Mouse (Mus musculus) heart, embryonic 10.5 days (tissue): ENCODE measurements around the gene Rassf3. TPM values are rescaled to one million over a fixed set of nuclear protein-coding genes. Genes with fewer than 3 reads are reported as not detected.

ENCODE experiments used
- DNase-seq: peaks from one replicate; pipeline ENCODE4 v3.0.0-alpha.2; 2017; ENCODE audit warnings: low spot score
- H3K27ac ChIP-seq: fragments of 300-500 bp; sonication (generic); 2 replicates; pipeline ENCODE4 v1.5.1; 2016; ENCODE audit warnings: mild to moderate bottlenecking
- H3K27me3 ChIP-seq: fragments of 300-500 bp; sonication (generic); 2 replicates; pipeline ENCODE4 v1.6.1; 2016; ENCODE audit warnings: mild to moderate bottlenecking; ENCODE audit not compliant: poor library complexity, insufficient read depth, severe bottlenecking
- H3K36me3 ChIP-seq: fragments of 300-500 bp; sonication (generic); 2 replicates; pipeline ENCODE4 v1.6.1; 2016; ENCODE audit warnings: mild to moderate bottlenecking, moderate library complexity
- H3K4me1 ChIP-seq: fragments of 300-500 bp; sonication (generic); 2 replicates; pipeline ENCODE4 v1.6.1; 2016; ENCODE audit warnings: mild to moderate bottlenecking
- H3K4me3 ChIP-seq: fragments of 300-500 bp; sonication (generic); 2 replicates; pipeline ENCODE4 v1.5.1; 2016; ENCODE audit warnings: mild to moderate bottlenecking, moderate library complexity
- H3K9me3 ChIP-seq: fragments of 300-500 bp; sonication (generic); 2 replicates; pipeline ENCODE4 v1.6.1; 2016; ENCODE audit warnings: mild to moderate bottlenecking, moderate library complexity
- WGBS: fragments of 180-500 bp; shearing (Covaris S2); methylation state at CpG from one replicate; pipeline ENCODE4 v1.1.7; 2016; 5-methylcytosine and 5-hydroxymethylcytosine counted together
- polyA plus RNA-seq: library from polyadenylated mRNA; unstranded; fragments of >200 nt; fragmentation: Nextera tagmentation; extraction: Ambion mirVana; gene quantifications from 2 replicates; pipeline ENCODE4 v1.2.1, GENCODE M21; 2016

Gene Rassf3
- polyA plus RNA-seq, 1 experiment from 2014 or later = 21.1 TPM

GRCm38 (mm10) chr10:121370777-121371176, 105.4 kb downstream of the Rassf3 start:
- H3K4me3 ChIP-seq = no peak overlapping the region
- no peaks in the 10 kb centered on the region for H3K9me3 ChIP-seq
- H3K4me1 ChIP-seq = peaks cover 21% of the 10 kb centered on the region
- H3K36me3 ChIP-seq = peaks cover 58% of the 10 kb centered on the region
- DNase-seq = no peak
- WGBS = 87% methylated on average over 6 of the region's 6 CpGs
- no peak overlapping the region for H3K27ac ChIP-seq
- no peaks in the 10 kb centered on the region for H3K27me3 ChIP-seq

- Histone ChIP-seq H3K27ac (no peak overlapping the region), H3K9me3 (no peaks in the 10 kb centered on the region), H3K4me1 (peaks cover 18% of the 10 kb centered on the region), H3K36me3 (peaks cover 40% of the 10 kb centered on the region), H3K4me3 (no peak overlapping the region), H3K27me3 (no peaks in the 10 kb centered on the region)
- no peak for DNase-seq
- WGBS = 88% methylated on average over 18 of the region's 18 CpGs
These were observed 107.2 kb downstream of the Rassf3 start for GRCm38 (mm10) chr10:121368783-121369465.

- Histone ChIP-seq H3K4me3 (no peak overlapping the region), H3K36me3 (peaks cover 31% of the 10 kb centered on the region), H3K9me3 (no peaks in the 10 kb centered on the region), H3K4me1 (peaks cover 18% of the 10 kb centered on the region), H3K27ac (no peak overlapping the region), H3K27me3 (no peaks in the 10 kb centered on the region)
- DNase-seq = no peak
- WGBS = 92% methylated on average over 9 of the region's 9 CpGs
These were observed 108.4 kb downstream of the Rassf3 start for GRCm38 (mm10) chr10:121367780-121368179.

- Histone ChIP-seq H3K4me1 (peaks cover 18% of the 10 kb centered on the region), H3K27me3 (no peaks in the 10 kb centered on the region), H3K4me3 (no peak overlapping the region), H3K9me3 (no peaks in the 10 kb centered on the region), H3K36me3 (peaks cover 31% of the 10 kb centered on the region), H3K27ac (no peak overlapping the region)
- 82% methylated on average over 13 of the region's 13 CpGs for WGBS
- no peak for DNase-seq
These were observed 108.9 kb downstream of the Rassf3 start for GRCm38 (mm10) chr10:121367271-121367670.

- H3K9me3 ChIP-seq = no peaks in the 10 kb centered on the region
- H3K27me3 ChIP-seq = no peaks in the 10 kb centered on the region
- peaks cover 18% of the 10 kb centered on the region for H3K4me1 ChIP-seq
- peaks cover 20% of the 10 kb centered on the region for H3K36me3 ChIP-seq
- peak overlapping the region; percentile 94 for H3K4me3 ChIP-seq
- 12% methylated on average over 9 of the region's 9 CpGs for WGBS
- no peak overlapping the region for H3K27ac ChIP-seq
- DNase-seq = no peak
These were observed 110.3 kb downstream of the Rassf3 start for GRCm38 (mm10) chr10:121365781-121366272.

GRCm38 (mm10) chr10:121364801-121365564, 111.2 kb downstream of the Rassf3 start, which contains the start of gene Gns:
Gns (plus strand) TSS chr10:121365090.
- peaks cover 11% of the 10 kb centered on the region for H3K36me3 ChIP-seq
- H3K27ac ChIP-seq = peak within 1 kb of the TSS; percentile 91
- H3K4me1 ChIP-seq = peaks cover 18% of the 10 kb centered on the region
- H3K9me3 ChIP-seq = no peaks in the 10 kb centered on the region
- H3K27me3 ChIP-seq = no peaks in the 10 kb centered on the region
- DNase-seq = peak; percentile 97
- H3K4me3 ChIP-seq = peak within 1 kb of the TSS; percentile 94
- WGBS = under 1% methylated on average over 72 of the region's 72 CpGs

GRCm38 (mm10) chr10:121364306-121364705, 111.8 kb downstream of the Rassf3 start:
- Histone ChIP-seq H3K4me1 (peaks cover 18% of the 10 kb centered on the region), H3K27ac (peak overlapping the region; percentile 91), H3K36me3 (peaks cover 6% of the 10 kb centered on the region), H3K27me3 (no peaks in the 10 kb centered on the region), H3K9me3 (no peaks in the 10 kb centered on the region), H3K4me3 (peak overlapping the region; percentile 94)
- DNase-seq = peak; percentile 46
- WGBS = 28% methylated on average over 15 of the region's 15 CpGs

- Histone ChIP-seq H3K4me3 (no peak overlapping the region), H3K27ac (no peak overlapping the region), H3K27me3 (0 out of 2 replicates have a peak, but pooled peaks cover 4% of the 10 kb centered on the region), H3K36me3 (peaks cover 6% of the 10 kb centered on the region), H3K4me1 (peaks cover 18% of the 10 kb centered on the region), H3K9me3 (no peaks in the 10 kb centered on the region)
- 76% methylated on average over 8 of the region's 8 CpGs for WGBS
- peak; percentile 52 for DNase-seq
These were observed 112.9 kb downstream of the Rassf3 start for GRCm38 (mm10) chr10:121363201-121363600.

GRCm38 (mm10) chr10:121360358-121360757, 115.8 kb downstream of the Rassf3 start:
- H3K36me3 ChIP-seq = no peaks in the 10 kb centered on the region
- peaks cover 4% of the 10 kb centered on the region for H3K4me1 ChIP-seq
- no peak for DNase-seq
- WGBS = 81% methylated on average over 2 of the region's 2 CpGs
- H3K9me3 ChIP-seq = no peaks in the 10 kb centered on the region
- H3K4me3 ChIP-seq = no peak overlapping the region
- no peak overlapping the region for H3K27ac ChIP-seq
- H3K27me3 ChIP-seq = 0 out of 2 replicates have a peak, but pooled peaks cover 4% of the 10 kb centered on the region

Other genes with a start within 250 kb of the Rassf3 start
- gene Tbc1d30, start 125.1 kb downstream of the Rassf3 start, polyA plus RNA-seq = 1.3 and 1.9 TPM in 2 replicates
- 31.4 and 33.6 TPM in 2 replicates for gene Gns, start 111.3 kb downstream of the Rassf3 start, polyA plus RNA-seq
- gene Tbk1, start 110.4 kb upstream of the Rassf3 start, polyA plus RNA-seq = 28.1 and 31.4 TPM in 2 replicates
- gene Xpot, start 150.0 kb upstream of the Rassf3 start, polyA plus RNA-seq = 44.8 and 48.8 TPM in 2 replicates
- 0.11 TPM in 1 of 2 replicates, not detected in the other for gene D930020B18Rik, start 165.2 kb upstream of the Rassf3 start, polyA plus RNA-seq